Mouse (Mus musculus): ENCODE results near the gene Ccdc39.

Gene Ccdc39

DNA sequence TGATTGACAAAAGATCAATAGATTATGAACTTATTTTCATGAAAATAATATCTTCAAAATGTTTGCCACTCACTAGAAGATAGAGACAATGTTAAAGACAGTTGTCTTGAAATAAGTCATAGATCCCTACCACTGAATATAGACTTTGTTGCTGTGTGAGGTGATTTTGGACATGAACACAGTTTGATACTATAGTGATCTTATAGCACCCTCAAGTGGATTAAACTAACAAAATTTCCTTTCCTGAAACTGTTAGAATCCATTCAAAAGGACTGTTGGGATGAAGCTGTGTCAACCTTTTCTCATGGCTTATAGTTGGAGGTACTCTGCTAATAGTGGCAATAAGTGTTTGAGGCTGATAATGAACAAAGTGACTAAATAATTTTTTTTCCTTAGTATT is 53.1 kb downstream of the Ccdc39 start:
- no peak for DNase-seq (ENCODE audit: low spot score)
